Mouse (Mus musculus) hindbrain, embryonic 15.5 days (tissue): ENCODE measurements around the gene Cdk19. TPM values are rescaled to one million over a fixed set of nuclear protein-coding genes. Genes with fewer than 3 reads are reported as not detected.

Experiments used
- ATAC-seq: fragments of 200-750 bp; cut with Nextera tagmentation; 2 replicates; pipeline ENCODE4 v1.8.0; 2017; ENCODE audit warnings: low read depth, moderate number of reproducible peaks, moderate TSS enrichment; ENCODE audit not compliant: low FRiP score
- H3K27ac ChIP-seq: fragments of 300-500 bp; sonication (generic); replicated peaks from 2 replicates; pipeline ENCODE4 v1.5.1; 2015; ENCODE audit warnings: mild to moderate bottlenecking, inconsistent platforms
- H3K27me3 ChIP-seq: fragments of 300-500 bp; sonication (generic); 2 replicates; pipeline ENCODE4 v1.6.1; 2015; ENCODE audit warnings: control low read depth, inconsistent platforms
- H3K36me3 ChIP-seq: fragments of 300-500 bp; sonication (generic); 2 replicates; pipeline ENCODE4 v1.6.1; 2015; ENCODE audit warnings: control low read depth, inconsistent platforms
- H3K4me1 ChIP-seq: fragments of 300-500 bp; sonication (generic); replicated peaks from 2 replicates; pipeline ENCODE4 v1.6.1; 2015; ENCODE audit warnings: control low read depth, inconsistent platforms
- H3K4me2 ChIP-seq: fragments of 300-500 bp; sonication (generic); 2 replicates; pipeline ENCODE4 v1.6.1; 2015; ENCODE audit warnings: moderate library complexity, mild to moderate bottlenecking, inconsistent platforms
- H3K4me3 ChIP-seq: fragments of 300-500 bp; sonication (generic); 2 replicates; pipeline ENCODE4 v1.5.1; 2015; ENCODE audit warnings: mild to moderate bottlenecking, inconsistent platforms
- H3K9ac ChIP-seq: fragments of 300-500 bp; sonication (generic); 2 replicates; pipeline ENCODE4 v1.6.1; 2015; ENCODE audit warnings: inconsistent platforms
- H3K9me3 ChIP-seq: fragments of 300-500 bp; sonication (generic); 2 replicates; pipeline ENCODE4 v1.6.1; 2016; ENCODE audit warnings: control low read depth, inconsistent platforms
- WGBS: fragments of 180-500 bp; shearing (Covaris S2); methylation state at CpG from one replicate; pipeline ENCODE4 v1.1.7; 2015; 5-methylcytosine and 5-hydroxymethylcytosine counted together
- polyA plus RNA-seq: library from polyadenylated mRNA; unstranded; fragments of >200 nt; fragmentation: Nextera tagmentation; extraction: Ambion mirVana; gene quantifications from 2 replicates; pipeline ENCODE4 v1.2.1, GENCODE M21; 2015

Cdk19 gene
- polyA plus RNA-seq, 1 experiment from 2014 or later: 11.7 TPM

DNA sequence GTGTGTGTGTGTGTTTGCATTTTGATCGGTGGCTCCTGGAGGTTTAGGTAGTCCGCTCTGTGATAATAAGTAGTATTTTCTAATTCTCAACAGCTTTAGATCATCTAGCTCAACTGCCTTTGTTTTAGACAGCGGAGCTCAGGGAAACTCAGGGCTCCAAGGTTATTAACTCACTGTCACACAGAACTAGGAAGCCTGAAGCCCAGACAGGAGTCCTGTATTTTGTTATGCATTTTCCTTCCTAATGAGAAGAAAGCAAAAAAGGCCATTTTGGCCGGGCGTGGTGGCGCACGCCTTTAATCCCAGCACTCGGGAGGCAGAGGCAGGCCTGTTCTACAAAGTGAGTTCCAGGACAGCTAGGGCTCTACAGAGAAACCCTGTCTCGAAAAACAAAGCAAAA, 14.7 kb downstream of the Cdk19 start:
- peaks cover 15% of the 10 kb centered on the region for H3K4me1 ChIP-seq
- H3K4me2 ChIP-seq: no peak overlapping the region
- no peak overlapping the region for H3K4me3 ChIP-seq
- WGBS: 83% methylated on average over 9 of the region's 9 CpGs
- H3K27ac ChIP-seq: no peak overlapping the region
- H3K36me3 ChIP-seq: no peaks in the 10 kb centered on the region
- H3K27me3 ChIP-seq: no peaks in the 10 kb centered on the region
- no peak overlapping the region for H3K9ac ChIP-seq
- no peaks in the 10 kb centered on the region for H3K9me3 ChIP-seq
- no peak for ATAC-seq

DNA sequence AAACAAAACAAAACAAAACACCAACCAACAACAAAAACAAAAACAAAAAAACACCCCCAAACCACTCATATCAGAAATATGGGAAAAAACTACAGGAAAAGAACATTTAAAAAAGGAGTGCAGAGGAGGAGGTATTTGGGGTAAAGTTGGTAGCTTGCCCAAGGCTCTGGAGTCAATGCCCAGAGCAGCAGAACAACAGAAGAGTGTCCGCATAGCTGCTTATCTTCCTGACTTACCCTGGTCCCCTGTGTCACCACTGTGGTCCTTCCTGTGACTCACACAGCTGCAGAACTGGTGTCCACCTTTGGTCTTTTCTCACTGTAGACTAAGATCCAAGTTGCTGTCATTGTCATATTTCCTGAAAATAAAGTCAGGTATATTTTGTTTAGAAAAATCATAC, 15.2 kb downstream of the Cdk19 start:
- ATAC-seq: no peak
- Histone ChIP-seq H3K4me3 (no peak overlapping the region), H3K9me3 (no peaks in the 10 kb centered on the region), H3K4me2 (no peak overlapping the region), H3K27ac (no peak overlapping the region), H3K36me3 (no peaks in the 10 kb centered on the region), H3K27me3 (no peaks in the 10 kb centered on the region), H3K4me1 (peaks cover 15% of the 10 kb centered on the region), H3K9ac (no peak overlapping the region)
- 72% methylated on average over 1 of the region's 1 CpGs for WGBS

DNA sequence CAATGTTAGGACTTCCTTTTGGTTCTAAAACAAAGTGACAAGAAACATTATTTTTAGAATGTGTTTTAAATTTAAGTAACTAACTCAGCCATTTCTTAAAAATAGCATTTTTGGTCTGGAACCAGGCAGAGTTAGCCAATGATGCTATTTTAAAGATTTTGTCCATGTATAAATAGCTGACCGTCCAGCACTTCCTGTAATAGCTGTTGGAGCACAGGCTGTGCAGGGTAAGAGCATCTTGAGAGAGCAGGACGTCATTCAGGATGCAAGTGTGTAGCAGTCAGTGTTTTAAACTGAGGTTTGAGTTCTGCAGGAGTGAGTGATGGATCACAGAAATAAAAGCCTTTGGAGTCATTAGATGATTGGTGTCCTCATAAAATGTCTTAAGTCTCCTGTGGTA, 18.8 kb downstream of the Cdk19 start:
- no peaks in the 10 kb centered on the region for H3K27me3 ChIP-seq
- no peak overlapping the region for H3K27ac ChIP-seq
- H3K4me2 ChIP-seq: no peak overlapping the region
- WGBS: 75% methylated on average over 2 of the region's 2 CpGs
- no peak overlapping the region for H3K9ac ChIP-seq
- H3K9me3 ChIP-seq: no peaks in the 10 kb centered on the region
- H3K36me3 ChIP-seq: no peaks in the 10 kb centered on the region
- H3K4me3 ChIP-seq: no peak overlapping the region
- ATAC-seq: no peak
- H3K4me1 ChIP-seq: no peaks in the 10 kb centered on the region

DNA sequence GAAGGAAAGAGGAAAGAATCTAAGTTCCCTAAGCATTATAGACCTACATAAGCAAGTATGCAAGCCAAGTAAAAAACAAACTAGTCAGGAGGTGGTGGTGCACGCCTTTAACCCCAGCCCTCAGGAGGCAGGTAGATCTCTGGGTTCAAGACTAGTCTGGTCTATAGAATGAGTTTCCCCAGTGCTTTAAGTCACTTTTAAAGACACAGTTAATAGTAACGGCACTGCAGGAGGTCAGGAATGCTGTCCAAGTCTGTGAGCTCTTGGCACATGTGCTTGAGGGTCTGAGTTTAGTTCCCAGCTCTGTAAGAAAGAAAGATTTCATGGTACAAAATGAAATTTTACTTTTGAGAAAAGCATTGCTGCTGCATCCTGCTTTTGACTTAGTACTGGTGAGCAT, 19.8 kb downstream of the Cdk19 start:
- ATAC-seq: no peak
- no peaks in the 10 kb centered on the region for H3K9me3 ChIP-seq
- 62% methylated on average over 2 of the region's 2 CpGs for WGBS
- H3K4me1 ChIP-seq: no peaks in the 10 kb centered on the region
- no peak overlapping the region for H3K27ac ChIP-seq
- H3K9ac ChIP-seq: no peak overlapping the region
- no peaks in the 10 kb centered on the region for H3K27me3 ChIP-seq
- H3K4me2 ChIP-seq: no peak overlapping the region
- H3K36me3 ChIP-seq: no peaks in the 10 kb centered on the region
- H3K4me3 ChIP-seq: no peak overlapping the region

DNA sequence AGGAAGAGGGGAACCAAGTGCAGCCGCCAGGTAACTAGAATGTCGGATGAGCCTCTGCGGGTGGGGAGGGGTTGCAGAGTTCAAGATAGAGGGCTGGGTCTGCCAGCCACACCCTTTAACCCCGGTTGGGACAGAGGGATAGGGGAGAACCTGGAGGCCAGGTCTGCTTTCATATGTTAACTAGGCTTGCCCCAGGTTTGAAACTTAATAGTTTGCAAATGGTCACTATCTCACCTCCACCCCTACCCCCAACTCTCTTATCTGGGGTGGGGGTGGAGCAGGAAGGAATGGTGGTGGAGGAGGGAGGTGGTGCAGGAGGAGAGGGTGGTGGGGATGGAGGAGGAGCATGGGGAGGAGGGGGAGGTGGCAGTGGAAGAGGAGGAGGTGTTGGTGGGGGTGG, 23.6 kb downstream of the Cdk19 start:
- Histone ChIP-seq H3K4me1 (0 out of 2 replicates have a peak, but pooled peaks cover 4% of the 10 kb centered on the region), H3K27me3 (no peaks in the 10 kb centered on the region), H3K4me3 (no peak overlapping the region), H3K36me3 (no peaks in the 10 kb centered on the region), H3K27ac (no peak overlapping the region), H3K9me3 (no peaks in the 10 kb centered on the region), H3K4me2 (no peak overlapping the region), H3K9ac (no peak overlapping the region)
- ATAC-seq: no peak
- WGBS: 47% methylated on average over 4 of the region's 4 CpGs

DNA sequence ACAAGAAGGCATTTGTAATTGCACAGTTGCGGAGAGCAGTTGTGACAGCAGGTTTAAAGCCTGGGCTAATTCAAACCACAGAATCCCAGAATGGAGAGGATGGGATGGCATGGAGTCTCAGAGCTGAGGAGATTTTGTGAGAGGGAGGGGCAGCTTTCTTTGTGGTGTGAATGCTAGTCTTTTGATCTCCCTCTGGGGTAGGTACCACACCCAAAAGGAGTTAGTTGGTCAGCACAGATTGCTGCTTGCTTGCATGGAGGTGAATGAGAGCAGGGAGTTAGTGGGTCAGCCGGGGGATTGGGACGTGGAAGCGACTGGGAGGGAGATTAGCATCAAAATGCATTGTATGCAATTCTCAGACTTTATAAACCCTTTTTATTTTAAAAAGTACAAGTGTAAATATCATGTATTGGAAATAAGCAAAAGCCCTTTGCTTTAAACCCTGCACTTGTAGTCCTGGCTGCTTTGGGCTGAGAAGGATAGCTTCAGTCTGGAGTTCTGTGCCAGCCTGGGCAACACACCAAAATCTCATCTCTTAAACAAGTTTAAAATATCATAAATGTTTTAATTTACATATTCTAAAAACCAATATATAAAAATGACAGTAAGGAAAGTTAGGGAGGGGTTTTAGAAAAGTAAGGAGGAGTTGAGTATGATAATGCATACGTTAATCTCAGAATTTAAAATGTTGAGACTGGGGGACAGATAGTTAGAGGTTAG, 25.4 kb downstream of the Cdk19 start:
- no peaks in the 10 kb centered on the region for H3K27me3 ChIP-seq
- H3K27ac ChIP-seq: no peak overlapping the region
- H3K9me3 ChIP-seq: no peaks in the 10 kb centered on the region
- no peak overlapping the region for H3K9ac ChIP-seq
- H3K36me3 ChIP-seq: no peaks in the 10 kb centered on the region
- 0 out of 2 replicates have a peak, but pooled peaks cover 4% of the 10 kb centered on the region for H3K4me1 ChIP-seq
- no peak overlapping the region for H3K4me2 ChIP-seq
- 62% methylated on average over 5 of the region's 5 CpGs for WGBS
- ATAC-seq: no peak
- H3K4me3 ChIP-seq: no peak overlapping the region

DNA sequence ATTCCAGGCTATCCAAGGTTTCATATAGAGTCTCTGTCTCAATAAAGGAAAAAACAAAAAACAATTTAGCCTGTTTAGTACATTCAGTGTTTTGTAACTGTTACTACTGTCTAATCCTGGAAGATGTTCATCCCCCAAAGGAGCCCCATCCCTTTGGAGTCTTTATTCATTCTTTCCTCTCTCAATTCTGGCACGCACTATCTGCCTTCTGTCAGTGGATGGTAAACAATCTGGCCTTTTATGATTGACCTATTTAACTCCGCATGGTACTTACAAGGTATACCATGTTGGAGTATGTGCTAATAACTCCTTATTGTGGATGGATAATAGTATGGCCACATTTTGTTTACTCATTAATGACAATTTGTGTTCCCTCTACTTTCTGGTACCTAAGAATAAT, 26.6 kb downstream of the Cdk19 start:
- no peak overlapping the region for H3K4me3 ChIP-seq
- no peaks in the 10 kb centered on the region for H3K36me3 ChIP-seq
- 71% methylated on average over 2 of the region's 2 CpGs for WGBS
- H3K4me2 ChIP-seq: no peak overlapping the region
- no peak for ATAC-seq
- no peak overlapping the region for H3K9ac ChIP-seq
- no peaks in the 10 kb centered on the region for H3K9me3 ChIP-seq
- H3K27me3 ChIP-seq: no peaks in the 10 kb centered on the region
- H3K27ac ChIP-seq: no peak overlapping the region
- 0 out of 2 replicates have a peak, but pooled peaks cover 4% of the 10 kb centered on the region for H3K4me1 ChIP-seq

DNA sequence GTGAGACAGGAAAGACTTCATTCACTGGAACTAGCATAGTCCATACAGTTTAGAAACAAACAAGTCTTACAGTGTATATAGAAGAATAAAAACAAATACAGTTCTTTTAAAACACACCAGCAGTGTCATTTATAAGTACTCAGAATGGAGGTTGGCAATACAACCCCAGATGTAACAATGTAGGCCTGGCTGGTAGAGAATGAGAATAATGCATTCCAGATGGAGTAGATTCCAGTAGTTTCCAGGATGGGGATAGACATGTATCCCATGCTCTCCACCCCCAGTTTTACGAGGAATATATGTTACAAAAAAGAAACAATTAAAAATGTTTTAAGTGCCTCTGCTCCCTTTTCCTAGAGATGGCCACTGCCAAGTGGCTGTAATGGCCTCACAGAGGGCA, 29.2 kb downstream of the Cdk19 start:
- peaks cover 17% of the 10 kb centered on the region for H3K4me1 ChIP-seq
- no peak overlapping the region for H3K4me3 ChIP-seq
- 95% methylated on average over 1 of the region's 1 CpGs for WGBS
- H3K9me3 ChIP-seq: no peaks in the 10 kb centered on the region
- H3K4me2 ChIP-seq: no peak overlapping the region
- H3K9ac ChIP-seq: no peak overlapping the region
- no peaks in the 10 kb centered on the region for H3K27me3 ChIP-seq
- no peaks in the 10 kb centered on the region for H3K36me3 ChIP-seq
- no peak overlapping the region for H3K27ac ChIP-seq
- ATAC-seq: no peak

DNA sequence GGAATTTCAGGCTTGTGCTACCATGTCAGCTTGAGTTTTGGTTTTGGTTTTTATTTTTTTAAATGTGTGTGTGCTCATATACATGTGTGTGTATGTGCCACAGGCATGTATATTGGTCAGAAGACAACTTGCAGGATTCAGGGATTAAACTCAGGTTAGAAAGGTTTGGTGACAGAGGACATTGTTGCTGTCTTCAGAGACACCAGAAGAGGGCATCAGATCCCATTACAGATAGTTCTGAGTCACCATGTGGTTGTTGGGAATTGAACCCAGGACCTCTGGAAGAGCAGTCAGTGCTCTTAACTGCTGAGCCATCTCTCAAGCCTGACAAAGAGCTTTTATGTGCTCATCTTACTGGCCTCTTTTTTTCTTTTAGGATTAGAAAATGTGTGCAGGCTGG, 30.8 kb downstream of the Cdk19 start:
- H3K27ac ChIP-seq: no peak overlapping the region
- ATAC-seq: no peak
- H3K9ac ChIP-seq: no peak overlapping the region
- H3K36me3 ChIP-seq: no peaks in the 10 kb centered on the region
- peaks cover 13% of the 10 kb centered on the region for H3K4me1 ChIP-seq
- no peak overlapping the region for H3K4me3 ChIP-seq
- no peak overlapping the region for H3K4me2 ChIP-seq
- no peaks in the 10 kb centered on the region for H3K9me3 ChIP-seq
- no peaks in the 10 kb centered on the region for H3K27me3 ChIP-seq

DNA sequence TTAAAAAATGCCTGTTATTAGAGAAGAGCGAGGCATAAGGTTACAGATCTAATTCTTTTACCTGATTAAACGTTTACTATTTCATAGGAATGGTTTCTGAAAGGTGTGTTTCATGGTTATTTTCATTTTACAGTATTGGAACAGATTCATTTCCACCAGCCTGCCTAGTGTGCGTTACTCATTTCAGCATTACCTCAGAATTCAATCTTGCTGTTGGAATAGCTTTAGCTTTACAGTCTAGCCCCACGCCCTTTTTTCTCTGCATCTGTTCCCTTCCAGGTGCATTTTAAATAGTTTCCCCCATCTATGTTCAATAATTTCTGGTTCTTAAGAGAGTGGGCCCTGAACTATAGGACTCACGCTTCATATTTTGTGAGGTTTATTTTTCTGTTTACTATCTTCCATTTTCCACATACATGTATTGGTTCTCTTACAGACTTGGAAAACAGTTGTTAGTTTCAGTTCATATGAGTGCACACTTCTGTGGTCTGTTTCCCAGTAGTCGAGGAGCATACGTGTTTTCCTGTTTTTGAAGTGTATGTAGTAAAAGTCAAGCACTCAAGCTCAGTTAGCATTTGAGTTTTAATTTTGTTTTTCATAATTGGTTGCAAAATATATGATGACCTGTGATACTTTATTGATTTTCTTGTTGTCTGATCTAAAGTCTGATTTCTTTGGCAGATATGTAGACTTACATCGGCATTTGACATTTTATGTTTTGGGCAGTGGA, 32.0 kb downstream of the Cdk19 start:
- no peaks in the 10 kb centered on the region for H3K27me3 ChIP-seq
- no peak for ATAC-seq
- H3K4me2 ChIP-seq: peak overlapping the region; percentile 30; the same call in 1 of the 2 replicates
- H3K36me3 ChIP-seq: no peaks in the 10 kb centered on the region
- H3K9ac ChIP-seq: no peak overlapping the region
- no peaks in the 10 kb centered on the region for H3K9me3 ChIP-seq
- H3K27ac ChIP-seq: peak overlapping the region; percentile 76
- peaks cover 13% of the 10 kb centered on the region for H3K4me1 ChIP-seq
- H3K4me3 ChIP-seq: no peak overlapping the region
- 75% methylated on average over 8 of the region's 8 CpGs for WGBS

DNA sequence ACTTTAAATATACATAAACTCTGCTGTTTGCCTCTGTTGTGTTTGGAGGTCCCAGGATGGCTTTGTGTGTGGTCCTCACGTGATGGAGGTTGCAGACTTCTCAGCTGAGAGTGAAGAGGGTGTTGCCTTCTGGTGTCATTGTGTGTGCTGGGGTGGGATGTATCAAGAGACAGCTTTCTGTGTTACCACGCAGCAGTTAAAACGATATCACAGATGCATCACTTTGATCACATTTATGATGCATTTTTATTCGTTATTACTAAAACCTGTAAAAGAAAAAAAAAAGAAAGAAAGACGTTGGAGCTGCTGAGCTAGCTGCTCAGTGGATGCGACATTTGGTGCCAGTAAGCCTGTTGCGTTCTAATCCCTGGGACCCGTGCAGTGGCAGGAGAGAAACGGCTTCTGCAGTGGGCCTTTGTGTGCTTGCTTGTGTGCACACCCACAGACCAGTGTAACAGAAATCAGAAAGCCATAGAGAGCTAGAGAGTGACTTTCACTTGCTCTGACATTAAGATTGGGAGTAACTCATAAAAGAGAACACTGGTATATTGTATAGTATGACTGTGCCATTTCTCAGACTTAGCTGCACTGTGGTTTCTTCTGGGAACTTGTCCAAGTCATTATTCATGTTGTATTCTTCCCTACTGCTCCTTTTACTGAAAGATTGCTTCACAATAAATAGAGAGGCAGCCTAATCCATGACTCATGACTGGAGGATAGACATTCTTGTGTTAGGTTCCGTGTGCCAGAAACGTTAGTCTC, 32.7 kb downstream of the Cdk19 start:
- whole genome bisulfite sequencing: 26% methylated on average over 11 of the region's 11 CpGs
- H3K4me3 ChIP-seq: no peak overlapping the region
- H3K4me1 ChIP-seq: peaks cover 13% of the 10 kb centered on the region
- H3K27me3 ChIP-seq: no peaks in the 10 kb centered on the region
- H3K9ac ChIP-seq: no peak overlapping the region
- H3K9me3 ChIP-seq: no peaks in the 10 kb centered on the region
- H3K4me2 ChIP-seq: peak overlapping the region; percentile 30
- ATAC-seq: peak; percentile 84
- peak overlapping the region; percentile 76 for H3K27ac ChIP-seq
- no peaks in the 10 kb centered on the region for H3K36me3 ChIP-seq

DNA sequence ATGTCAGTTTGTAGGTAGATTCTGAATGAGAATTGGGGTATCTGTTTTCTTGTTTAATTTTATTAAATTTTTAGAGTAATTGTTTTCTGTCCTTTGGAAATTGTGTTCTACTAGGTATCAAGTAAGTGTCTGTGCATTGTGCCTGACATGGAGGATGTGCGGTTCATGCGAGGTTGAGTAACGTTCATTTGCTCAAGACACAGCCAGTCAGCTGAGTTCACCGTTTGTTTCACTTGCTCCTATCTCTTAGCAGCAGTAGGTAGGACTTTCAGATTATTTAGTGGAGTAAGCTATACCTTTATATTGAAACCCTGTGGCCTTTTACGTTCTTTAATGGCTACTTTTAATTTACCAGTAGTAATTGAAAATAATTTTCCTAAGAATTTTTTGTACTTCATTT, 34.4 kb downstream of the Cdk19 start:
- 93% methylated on average over 5 of the region's 5 CpGs for WGBS
- Histone ChIP-seq H3K9ac (no peak overlapping the region), H3K27me3 (no peaks in the 10 kb centered on the region), H3K4me2 (no peak overlapping the region), H3K36me3 (no peaks in the 10 kb centered on the region), H3K4me1 (peaks cover 13% of the 10 kb centered on the region), H3K4me3 (no peak overlapping the region), H3K9me3 (no peaks in the 10 kb centered on the region), H3K27ac (no peak overlapping the region)
- no peak for ATAC-seq
